Mouse (Mus musculus) forebrain, postnatal 0 days (tissue): ENCODE data around the gene Pepd. TPM values are rescaled to one million over a fixed set of nuclear protein-coding genes. Genes with fewer than 3 reads are reported as not detected.

ENCODE experiments used
- ATAC-seq: fragments of 200-750 bp; cut with Nextera tagmentation; 2 replicates; pipeline ENCODE4 v1.8.0; 2017; ENCODE audit warnings: mild to moderate bottlenecking, moderate library complexity
- DNase-seq: peaks from one replicate; pipeline ENCODE4 v3.0.0-alpha.2; 2015
- H3K27ac ChIP-seq: fragments of 300-500 bp; sonication (generic); 2 replicates; pipeline ENCODE4 v1.5.1; 2014; ENCODE audit warnings: low read depth, mild to moderate bottlenecking, antibody characterized with exemption, low read length, moderate library complexity, mixed read lengths
- H3K27me3 ChIP-seq: fragments of 300-500 bp; sonication (generic); 2 replicates; pipeline ENCODE4 v1.6.1; 2014; ENCODE audit warnings: mild to moderate bottlenecking, low read length, mixed read lengths; ENCODE audit not compliant: insufficient read depth
- H3K36me3 ChIP-seq: fragments of 300-500 bp; sonication (generic); 2 replicates; pipeline ENCODE4 v1.6.1; 2014; ENCODE audit warnings: mild to moderate bottlenecking, moderate library complexity; ENCODE audit not compliant: insufficient read depth
- H3K4me1 ChIP-seq: fragments of 300-500 bp; sonication (generic); 2 replicates; pipeline ENCODE4 v1.6.1; 2014; ENCODE audit warnings: antibody characterized with exemption; ENCODE audit not compliant: insufficient read depth
- H3K4me2 ChIP-seq: fragments of 300-500 bp; sonication (generic); 2 replicates; pipeline ENCODE4 v1.6.1; 2014; ENCODE audit warnings: low read depth, mild to moderate bottlenecking, moderate library complexity
- H3K4me3 ChIP-seq: fragments of 300-500 bp; sonication (generic); 2 replicates; pipeline ENCODE4 v1.5.1; 2014; ENCODE audit warnings: low read depth, low read length, mixed read lengths
- H3K9ac ChIP-seq: fragments of 300-500 bp; sonication (generic); 2 replicates; pipeline ENCODE4 v1.6.1; 2014; ENCODE audit warnings: mild to moderate bottlenecking
- H3K9me3 ChIP-seq: fragments of 300-500 bp; sonication (generic); 2 replicates; pipeline ENCODE4 v1.6.1; 2016; ENCODE audit warnings: low read length
- CTCF ChIP-seq: sonication (generic); IDR thresholded peaks from 2 replicates; pipeline ENCODE4 v1.5.1; 2016; ENCODE audit warnings: antibody characterized with exemption, control low read depth, low read depth
- WGBS: fragments of 180-500 bp; shearing (Covaris S2); extraction: QIAGEN DNeasy Blood & Tissue Kit; methylation state at CpG from one replicate; pipeline ENCODE4 v1.1.7; 2014; 5-methylcytosine and 5-hydroxymethylcytosine counted together
- polyA plus RNA-seq: library from polyadenylated mRNA; unstranded; fragments of >200 nt; fragmentation: Nextera tagmentation; extraction: Ambion mirVana; gene quantifications from 2 replicates; pipeline ENCODE4 v1.2.1, GENCODE M21; 2015
- total RNA-seq: library from RNA; depleted of rRNA; stranded (reverse); fragments of >200 nt; gene quantifications from 2 replicates; pipeline ENCODE4 v1.2.3, GENCODE M21; 2014

Pepd gene
- total and polyA plus RNA-seq, 2 experiments from 2014 or later, result 41.2 to 60.4 TPM

DNA sequence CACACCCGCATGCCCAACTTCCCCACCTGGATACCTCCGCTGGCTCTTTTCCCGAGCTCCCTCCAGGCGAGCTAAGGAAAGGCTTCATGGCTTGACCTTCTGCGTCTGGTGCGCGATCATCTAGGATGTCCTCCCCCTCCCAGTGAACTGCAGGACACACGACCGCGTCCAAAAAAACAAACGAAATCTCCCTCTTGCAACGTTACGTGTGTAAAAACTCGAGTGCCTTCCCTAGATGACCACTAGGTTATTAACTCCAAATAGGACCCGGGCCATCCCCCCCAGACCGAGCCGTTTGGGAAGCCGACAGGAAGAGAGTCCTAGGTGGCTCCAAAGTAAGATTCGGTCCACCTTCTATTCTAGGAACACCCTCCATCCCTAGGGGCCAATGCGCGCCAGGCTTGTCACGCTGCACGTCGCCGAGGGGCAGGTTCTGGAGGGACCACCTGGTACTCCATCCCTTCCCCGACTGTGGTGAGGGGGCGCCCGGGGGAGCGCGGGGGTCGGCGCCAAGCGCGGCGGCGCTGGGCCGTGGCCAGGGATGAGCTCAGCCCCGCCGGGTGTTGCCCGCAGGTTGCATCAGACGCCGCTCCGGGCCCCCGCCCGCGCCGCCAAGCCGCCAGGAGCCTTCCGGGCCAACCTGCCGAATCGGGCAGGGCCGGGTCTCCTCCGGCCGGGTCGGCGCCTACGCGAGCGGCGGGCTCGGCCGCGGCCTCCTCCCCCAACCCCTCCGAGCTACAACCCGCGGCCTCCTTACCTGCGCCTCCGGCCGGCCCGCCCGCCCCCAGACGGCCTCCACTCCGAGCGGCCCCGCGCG is 143.6 kb downstream of the Pepd start:
- peak; percentile 85 for ATAC-seq
- under 1% methylated on average over 58 of the region's 77 CpGs for WGBS
- H3K9ac ChIP-seq, result peak overlapping the region; percentile 85

GRCm38 (mm10) chr7:35056436-35056864 is 144.3 kb downstream of the Pepd start, which contains the start of gene Cebpg:
Gene Cebpg (minus strand): TSS chr7:35056573.
- peak within 1 kb of the TSS; percentile 88 for H3K4me2 ChIP-seq
- under 1% methylated on average over 44 of the region's 53 CpGs for WGBS

More for the DNA sequence above, 143.6 kb downstream of the Pepd start:
- Histone ChIP-seq H3K27ac (peak overlapping the region; percentile 91), H3K27me3 (no peaks in the 10 kb centered on the region), H3K4me2 (peak overlapping the region; percentile 88), H3K4me1 (peaks cover 8% of the 10 kb centered on the region), H3K4me3 (peak overlapping the region; percentile 95), H3K36me3 (no peaks in the 10 kb centered on the region), H3K9me3 (no peaks in the 10 kb centered on the region)
- peak; percentile 33; the same call in 1 of the 2 replicates for TF ChIP-seq CTCF
- peak; percentile 73 for DNase-seq

GRCm38 (mm10) chr7:35056999-35057398 is 144.8 kb downstream of the Pepd start:
- Histone ChIP-seq H3K4me1 (peaks cover 8% of the 10 kb centered on the region), H3K9me3 (no peaks in the 10 kb centered on the region), H3K27ac (no peak overlapping the region), H3K9ac (peak overlapping the region; percentile 48), H3K4me3 (peak overlapping the region; percentile 95), H3K27me3 (no peaks in the 10 kb centered on the region), H3K36me3 (no peaks in the 10 kb centered on the region), H3K4me2 (peak overlapping the region; percentile 88)
- no peak for TF ChIP-seq CTCF
- 21% methylated on average over 10 of the region's 10 CpGs for WGBS
- no peak for DNase-seq
- ATAC-seq, result no peak

More at GRCm38 (mm10) chr7:35056436-35056864, 144.3 kb downstream of the Pepd start, which contains the start of gene Cebpg:
- H3K27ac ChIP-seq, result peak within 1 kb of the TSS; percentile 91
- ATAC-seq (peak; percentile 99), DNase-seq (peak; percentile 96)
- no peaks in the 10 kb centered on the region for H3K27me3 ChIP-seq
- H3K36me3 ChIP-seq, result no peaks in the 10 kb centered on the region
- peak within 1 kb of the TSS; percentile 95 for H3K4me3 ChIP-seq
- peaks cover 8% of the 10 kb centered on the region for H3K4me1 ChIP-seq
- no peak for TF ChIP-seq CTCF
- H3K9ac ChIP-seq, result peak within 1 kb of the TSS; percentile 85
- no peaks in the 10 kb centered on the region for H3K9me3 ChIP-seq

DNA sequence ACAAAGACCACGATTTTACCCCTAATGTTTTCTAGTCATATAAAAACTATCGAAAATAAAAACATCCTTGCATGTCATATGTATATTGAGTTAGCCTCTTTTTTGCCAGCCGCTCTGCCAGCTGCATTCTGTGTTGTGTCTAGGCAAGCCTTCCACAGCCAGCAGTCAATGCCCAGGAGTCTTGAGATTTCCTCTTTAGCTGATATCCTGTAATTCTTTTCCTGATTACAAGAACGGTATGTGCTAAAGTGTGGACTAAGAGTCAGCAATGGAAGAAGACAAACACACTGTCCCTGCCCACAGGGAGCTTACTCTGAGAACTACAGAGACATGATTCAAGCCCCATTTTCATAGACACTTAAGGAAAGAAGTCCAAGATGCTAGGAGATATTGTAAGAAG is 145.4 kb downstream of the Pepd start:
- no peaks in the 10 kb centered on the region for H3K27me3 ChIP-seq
- H3K27ac ChIP-seq, result no peak overlapping the region
- WGBS, result 86% methylated on average over 4 of the region's 4 CpGs
- H3K9ac ChIP-seq, result no peak overlapping the region
- no peak for TF ChIP-seq CTCF
- DNase-seq (no peak), ATAC-seq (no peak)
- H3K4me3 ChIP-seq, result no peak overlapping the region
- H3K36me3 ChIP-seq, result no peaks in the 10 kb centered on the region
- H3K4me1 ChIP-seq, result peaks cover 8% of the 10 kb centered on the region
- H3K4me2 ChIP-seq, result no peak overlapping the region
- H3K9me3 ChIP-seq, result no peaks in the 10 kb centered on the region

GRCm38 (mm10) chr7:35058329-35058728 is 146.2 kb downstream of the Pepd start:
- TF ChIP-seq CTCF, result no peak
- H3K36me3 ChIP-seq, result no peaks in the 10 kb centered on the region
- H3K4me3 ChIP-seq, result no peak overlapping the region
- ATAC-seq (no peak), DNase-seq (no peak)
- H3K27me3 ChIP-seq, result no peaks in the 10 kb centered on the region
- no peak overlapping the region for H3K27ac ChIP-seq
- WGBS, result 93% methylated on average over 1 of the region's 1 CpGs
- H3K4me1 ChIP-seq, result peaks cover 8% of the 10 kb centered on the region
- H3K9ac ChIP-seq, result no peak overlapping the region
- H3K4me2 ChIP-seq, result no peak overlapping the region
- H3K9me3 ChIP-seq, result no peaks in the 10 kb centered on the region

GRCm38 (mm10) chr7:35059467-35059866 is 147.3 kb downstream of the Pepd start:
- ATAC-seq, result no peak
- Histone ChIP-seq H3K4me2 (no peak overlapping the region), H3K9me3 (no peaks in the 10 kb centered on the region), H3K27ac (no peak overlapping the region), H3K4me3 (no peak overlapping the region), H3K36me3 (no peaks in the 10 kb centered on the region), H3K27me3 (no peaks in the 10 kb centered on the region), H3K4me1 (peaks cover 8% of the 10 kb centered on the region), H3K9ac (no peak overlapping the region)
- WGBS, result 76% methylated on average over 5 of the region's 5 CpGs
- no peak for TF ChIP-seq CTCF
- DNase-seq, result no peak
